Mouse (Mus musculus) frontal cortex, postnatal 25 days (tissue): ENCODE measurements at regions not wholly inside any gene's neighbourhood (a gene's known extent, or its start where the extent isn't known, plus 50 kb on each side); places are given as distances from the start of the nearest gene placed in this dataset.

ENCODE experiments used
- DNase-seq, 2 experiments: peaks; one replicate each; pipeline ENCODE4 v3.0.0; 2022; ENCODE audit warnings: low spot score in 2 of 2

- DNase-seq: no peak
Observed at GRCm38 (mm10) chr4:56483708-56484107, 256.2 kb upstream of the Gm26657 start.

GRCm38 (mm10) chr4:56456788-56457187, 283.1 kb upstream of the Gm26657 start:
- DNase-seq: no peak

GRCm38 (mm10) chr4:56421575-56421974, 318.3 kb upstream of the Gm26657 start:
- DNase-seq: no peak

GRCm38 (mm10) chr4:56419122-56419913, 320.6 kb upstream of the Gm26657 start:
- no peak for DNase-seq

- no peak for DNase-seq
Observed at GRCm38 (mm10) chr4:56411024-56411636, 328.7 kb upstream of the Gm26657 start.

GRCm38 (mm10) chr4:56393793-56394192, 346.1 kb upstream of the Gm26657 start:
- no peak for DNase-seq

- DNase-seq: no peak
Observed at GRCm38 (mm10) chr4:56387051-56387450, 352.8 kb upstream of the Gm26657 start.

GRCm38 (mm10) chr4:56375745-56376144, 364.1 kb upstream of the Gm26657 start:
- no peak for DNase-seq

GRCm38 (mm10) chr4:56374466-56374865, 365.4 kb upstream of the Gm26657 start:
- DNase-seq: no peak

GRCm38 (mm10) chr4:56373746-56374145, 366.1 kb upstream of the Gm26657 start:
- DNase-seq: no peak

- DNase-seq: no peak
Observed at GRCm38 (mm10) chr4:56373167-56373566, 366.7 kb upstream of the Gm26657 start.

GRCm38 (mm10) chr4:56372711-56373110, 367.2 kb upstream of the Gm26657 start:
- DNase-seq: no peak

- no peak for DNase-seq
Observed at GRCm38 (mm10) chr4:56364594-56364993, 375.3 kb upstream of the Gm26657 start.

- no peak for DNase-seq
Observed at GRCm38 (mm10) chr4:56362121-56362520, 377.7 kb upstream of the Gm26657 start.

GRCm38 (mm10) chr4:56349216-56349615, 390.7 kb upstream of the Gm26657 start:
- DNase-seq: no peak

GRCm38 (mm10) chr4:56325156-56325555, 414.7 kb upstream of the Gm26657 start:
- DNase-seq: no peak

GRCm38 (mm10) chr4:56319134-56319533, 420.7 kb upstream of the Gm26657 start:
- DNase-seq: no peak

- no peak for DNase-seq
Observed at GRCm38 (mm10) chr4:56305664-56306330, 434.1 kb upstream of the Gm26657 start.

- DNase-seq: no peak
Observed at GRCm38 (mm10) chr4:56304275-56304674, 435.6 kb upstream of the Gm26657 start.

GRCm38 (mm10) chr4:56287980-56288379, 451.9 kb upstream of the Gm26657 start:
- no peak for DNase-seq

- no peak for DNase-seq
Observed at GRCm38 (mm10) chr4:56284490-56284889, 455.4 kb upstream of the Gm26657 start.

- no peak for DNase-seq
Observed at GRCm38 (mm10) chr4:56275836-56276235, 464.0 kb upstream of the Gm26657 start.

GRCm38 (mm10) chr4:56271390-56271789, 468.5 kb upstream of the Gm26657 start:
- no peak for DNase-seq
